Mouse (Mus musculus) megakaryocyte, embryonic 14.5 days (primary cell): Measurements from ENCODE around the gene Nagpa. TPM values are rescaled to one million over a fixed set of nuclear protein-coding genes. Genes with fewer than 3 reads are reported as not detected.

Source experiments
- H3K27me3 ChIP-seq: replicated peaks from 2 replicates; pipeline ENCODE3; 2012; ENCODE audit warnings: inconsistent platforms
- H3K36me3 ChIP-seq: replicated peaks from 2 replicates; pipeline ENCODE3; 2012; ENCODE audit warnings: low read length, inconsistent platforms, mixed read lengths
- H3K4me1 ChIP-seq: 2 replicates; pipeline ENCODE4 v1.6.1; 2012; ENCODE audit warnings: inconsistent platforms
- H3K4me3 ChIP-seq: replicated peaks from 2 replicates; pipeline ENCODE3; 2012; ENCODE audit warnings: moderate library complexity, mild to moderate bottlenecking, inconsistent platforms
- H3K9me3 ChIP-seq: 2 replicates; pipeline ENCODE4 v1.6.1; 2012; ENCODE audit warnings: inconsistent platforms
- FLI1 ChIP-seq: IDR thresholded peaks from 2 replicates; pipeline ENCODE4 v1.6.1; 2012; ENCODE audit warnings: low read length, inconsistent platforms, mixed read lengths
- GATA1 ChIP-seq: IDR thresholded peaks from 3 replicates; pipeline ENCODE4 v1.6.1; 2012; ENCODE audit warnings: mixed read lengths, low read length, inconsistent platforms, borderline replicate concordance
- polyA plus RNA-seq: library from polyadenylated mRNA; stranded (reverse); fragments of >175 nt; gene quantifications from 2 replicates; pipeline ENCODE4 v1.2.3, GENCODE M21; 2012; ENCODE audit warnings: low replicate concordance; ENCODE audit not compliant: insufficient read depth

The Nagpa gene
- polyA plus RNA-seq, 1 experiment: 23.9 TPM

DNA sequence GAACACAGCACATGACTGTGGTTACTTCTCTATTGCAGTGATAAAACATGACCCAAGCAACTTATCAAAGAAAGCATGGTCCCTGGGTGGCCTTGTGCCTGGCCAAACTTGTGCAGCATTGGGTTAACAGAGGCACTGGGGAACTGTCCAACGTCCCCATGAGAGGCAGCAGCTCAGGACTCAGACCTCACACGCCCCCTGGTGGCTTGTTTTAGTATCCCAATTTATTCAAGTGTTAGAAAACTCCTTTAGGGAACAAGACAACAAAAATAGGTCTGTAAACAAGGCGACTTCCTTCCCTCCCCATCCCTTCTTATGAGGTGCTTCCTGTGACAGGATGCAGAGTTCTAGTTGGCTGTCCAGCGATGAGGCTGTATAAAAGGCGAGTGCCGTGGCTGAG lies 8.7 kb downstream of the Nagpa start:
- peaks cover 50% of the 10 kb centered on the region for H3K36me3 ChIP-seq
- H3K4me3 ChIP-seq: no peak overlapping the region
- H3K27me3 ChIP-seq: peaks cover 7% of the 10 kb centered on the region
- TF ChIP-seq FLI1: no peak
- no peak for TF ChIP-seq GATA1
- peaks cover 10% of the 10 kb centered on the region for H3K4me1 ChIP-seq
- peaks cover 7% of the 10 kb centered on the region for H3K9me3 ChIP-seq

DNA sequence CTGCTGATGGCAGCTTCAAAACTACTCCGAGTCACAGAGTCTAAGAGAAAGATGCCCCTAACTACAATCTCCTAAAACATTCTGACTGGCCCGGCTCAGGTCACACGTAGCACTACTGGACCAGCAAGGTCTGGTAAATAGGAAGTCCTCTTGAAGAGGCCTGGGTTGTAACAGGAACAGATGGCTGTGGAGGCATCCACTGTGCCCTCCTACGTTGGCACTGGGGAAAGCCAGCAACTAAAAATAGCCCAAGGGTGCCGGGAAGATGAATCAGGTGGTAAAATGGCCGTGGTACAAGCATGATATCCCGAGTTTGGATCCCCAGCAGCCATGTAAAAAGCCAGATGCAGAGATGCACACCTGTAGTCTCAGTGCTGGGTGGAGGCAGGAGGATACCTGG lies 17.6 kb downstream of the Nagpa start:
- no peaks in the 10 kb centered on the region for H3K9me3 ChIP-seq
- peaks cover 50% of the 10 kb centered on the region for H3K27me3 ChIP-seq
- peaks cover 11% of the 10 kb centered on the region for H3K4me1 ChIP-seq
- H3K4me3 ChIP-seq: no peak overlapping the region
- H3K36me3 ChIP-seq: no peaks in the 10 kb centered on the region
- no peak for TF ChIP-seq GATA1
- TF ChIP-seq FLI1: no peak

DNA sequence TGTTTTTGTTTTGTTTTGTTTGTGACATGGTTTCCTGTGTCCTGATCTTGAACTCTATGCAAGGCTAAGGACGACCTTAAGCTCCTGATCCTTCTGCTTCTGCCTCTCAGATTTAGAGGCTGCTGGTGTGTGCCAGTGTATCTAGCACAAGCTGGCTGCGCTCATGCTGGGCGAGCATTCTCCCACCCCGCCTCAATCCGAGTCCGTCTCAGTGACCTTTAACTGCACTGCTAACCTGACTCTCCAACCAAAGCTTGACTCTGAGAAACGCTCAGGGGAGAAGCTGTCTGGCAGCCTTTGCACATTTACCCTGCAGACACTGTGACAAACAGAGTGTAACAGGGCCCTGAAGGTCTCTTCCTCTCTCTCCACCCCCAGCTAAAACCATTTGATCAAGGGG lies 18.1 kb downstream of the Nagpa start:
- no peak for TF ChIP-seq FLI1
- TF ChIP-seq GATA1: no peak
- no peaks in the 10 kb centered on the region for H3K36me3 ChIP-seq
- peaks cover 11% of the 10 kb centered on the region for H3K4me1 ChIP-seq
- no peaks in the 10 kb centered on the region for H3K9me3 ChIP-seq
- H3K27me3 ChIP-seq: peaks cover 52% of the 10 kb centered on the region
- H3K4me3 ChIP-seq: no peak overlapping the region

DNA sequence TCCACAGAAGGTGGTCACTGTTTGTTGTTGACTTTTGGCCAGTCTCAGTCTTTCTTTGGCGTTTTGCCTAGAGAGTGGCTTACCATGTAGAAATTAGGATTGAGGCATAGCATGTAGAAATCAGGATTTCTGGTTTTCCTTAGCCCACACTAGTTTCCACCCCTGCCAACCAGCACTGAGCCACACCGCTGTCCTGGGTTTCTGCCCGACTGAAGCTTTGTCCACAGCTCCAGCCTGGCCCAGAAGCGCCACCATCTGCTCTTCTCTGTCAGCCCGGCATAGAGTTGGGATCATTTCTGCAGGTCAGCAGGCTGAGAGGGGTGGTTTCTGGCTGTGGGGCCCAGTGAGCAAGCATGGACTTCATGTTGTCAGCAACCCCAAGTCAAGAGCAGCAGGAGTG lies 18.9 kb downstream of the Nagpa start:
- no peak overlapping the region for H3K4me3 ChIP-seq

DNA sequence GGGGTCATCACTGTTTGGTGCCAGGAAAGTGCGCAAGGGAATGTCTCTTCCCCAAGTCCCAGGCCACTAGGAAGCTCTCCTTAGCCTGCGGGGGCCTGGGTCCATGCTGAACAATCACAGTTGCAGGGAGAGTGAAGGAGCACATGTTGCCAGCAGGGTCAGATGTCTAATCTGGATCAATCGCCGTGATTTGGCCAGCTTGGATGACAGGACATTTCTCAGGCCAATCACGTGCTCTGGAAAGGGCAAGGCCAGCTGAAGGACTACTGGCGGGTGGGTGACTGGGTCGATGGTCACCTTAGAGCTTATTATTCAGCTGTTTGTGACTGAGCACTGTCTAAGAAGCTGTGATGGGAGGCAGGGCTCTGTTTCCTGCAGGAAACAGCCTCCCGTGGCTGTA lies 19.7 kb downstream of the Nagpa start:
- Histone ChIP-seq H3K36me3 (no peaks in the 10 kb centered on the region), H3K9me3 (no peaks in the 10 kb centered on the region), H3K4me3 (no peak overlapping the region), H3K4me1 (peaks cover 11% of the 10 kb centered on the region), H3K27me3 (peaks cover 48% of the 10 kb centered on the region)
- TF ChIP-seq GATA1 (no peak), FLI1 (no peak)

More for the DNA sequence above, 18.9 kb downstream of the Nagpa start:
- Histone ChIP-seq H3K36me3 (no peaks in the 10 kb centered on the region), H3K9me3 (no peaks in the 10 kb centered on the region), H3K27me3 (peaks cover 56% of the 10 kb centered on the region), H3K4me1 (peaks cover 11% of the 10 kb centered on the region)
- no peak for TF ChIP-seq FLI1
- TF ChIP-seq GATA1: no peak

DNA sequence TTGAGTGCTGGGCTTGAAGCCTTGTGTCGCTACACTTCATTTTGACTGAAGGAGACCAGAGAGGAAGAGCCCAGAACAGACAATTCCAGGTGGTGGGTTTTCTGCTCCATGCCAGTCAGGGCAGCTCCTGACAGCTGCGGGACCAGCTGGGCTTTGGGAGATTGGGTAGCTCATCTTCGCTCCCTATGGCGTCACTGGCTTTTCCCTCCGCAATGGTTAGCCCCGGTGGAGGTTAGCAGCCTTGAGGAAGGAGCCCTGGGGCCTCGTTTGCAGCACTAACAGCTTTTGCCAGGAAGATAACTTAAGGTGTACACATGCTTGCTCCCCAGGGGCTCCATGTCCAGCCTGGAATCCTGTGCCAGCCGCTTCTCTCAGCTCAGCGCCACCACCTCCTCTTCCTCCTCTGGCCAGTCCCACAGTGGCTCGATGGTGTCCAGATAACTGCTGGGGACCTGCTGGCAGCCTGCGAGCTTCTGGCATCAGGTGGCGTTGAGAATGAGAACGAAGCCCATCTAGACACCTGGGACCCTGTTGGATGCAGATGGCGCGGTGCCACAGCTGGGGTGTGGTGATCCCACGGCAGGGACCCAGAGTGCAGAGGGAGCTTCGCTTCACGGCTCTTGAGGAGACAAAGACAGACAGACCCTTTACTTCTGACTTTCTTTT lies 20.4 kb downstream of the Nagpa start:
- Histone ChIP-seq H3K9me3 (peaks cover 6% of the 10 kb centered on the region), H3K4me3 (no peak overlapping the region), H3K4me1 (peaks cover 11% of the 10 kb centered on the region), H3K27me3 (peaks cover 47% of the 10 kb centered on the region), H3K36me3 (no peaks in the 10 kb centered on the region)
- TF ChIP-seq FLI1 (no peak), GATA1 (no peak)

DNA sequence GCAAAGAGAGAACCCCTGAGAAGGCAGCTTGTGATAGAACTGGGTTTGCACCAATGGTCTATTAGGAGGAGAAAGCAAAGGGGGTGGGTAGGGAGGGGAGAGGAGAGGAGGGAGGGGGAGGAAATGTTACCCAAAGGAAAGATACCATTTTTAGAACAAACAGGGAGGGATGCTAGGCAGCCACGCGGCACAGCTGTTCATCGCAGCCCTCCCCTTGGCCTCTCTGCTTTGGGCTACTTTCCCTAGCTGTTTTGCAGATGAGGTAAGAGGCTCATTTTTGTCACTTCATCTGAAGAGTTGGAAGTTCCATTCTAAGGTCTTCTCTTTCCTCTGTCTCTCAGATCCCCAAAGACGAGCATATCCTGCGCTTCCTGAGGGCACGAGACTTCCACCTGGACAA lies 31.2 kb downstream of the Nagpa start:
- Histone ChIP-seq H3K27me3 (peaks cover 14% of the 10 kb centered on the region), H3K4me3 (no peak overlapping the region), H3K9me3 (peaks cover 21% of the 10 kb centered on the region), H3K4me1 (peaks cover 48% of the 10 kb centered on the region), H3K36me3 (no peaks in the 10 kb centered on the region)
- no peak for TF ChIP-seq FLI1
- TF ChIP-seq GATA1: no peak

DNA sequence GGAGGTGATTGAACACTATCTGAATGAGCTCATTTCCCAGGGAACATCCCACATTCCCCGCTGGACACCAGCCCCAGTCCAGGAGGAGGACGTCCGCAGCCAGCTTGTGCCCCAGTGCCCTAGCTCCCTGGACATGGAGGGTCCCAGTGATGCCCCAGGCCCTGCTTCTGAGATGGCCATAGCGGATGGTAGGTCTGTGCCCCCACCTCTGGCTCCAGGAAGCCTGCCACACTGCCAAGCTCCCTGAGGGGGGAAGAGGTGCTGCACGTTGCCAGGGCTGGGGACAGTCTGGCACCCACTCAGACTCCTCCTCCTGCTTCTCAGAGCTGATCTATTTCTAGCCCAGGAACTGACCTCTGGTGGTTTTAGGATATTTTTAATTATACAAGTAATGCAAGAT lies 35.0 kb downstream of the Nagpa start:
- Histone ChIP-seq H3K9me3 (peaks cover 10% of the 10 kb centered on the region), H3K27me3 (peaks cover 15% of the 10 kb centered on the region), H3K4me1 (peaks cover 55% of the 10 kb centered on the region), H3K36me3 (no peaks in the 10 kb centered on the region), H3K4me3 (peak overlapping the region; percentile 65)
- TF ChIP-seq FLI1 (no peak), GATA1 (no peak)

DNA sequence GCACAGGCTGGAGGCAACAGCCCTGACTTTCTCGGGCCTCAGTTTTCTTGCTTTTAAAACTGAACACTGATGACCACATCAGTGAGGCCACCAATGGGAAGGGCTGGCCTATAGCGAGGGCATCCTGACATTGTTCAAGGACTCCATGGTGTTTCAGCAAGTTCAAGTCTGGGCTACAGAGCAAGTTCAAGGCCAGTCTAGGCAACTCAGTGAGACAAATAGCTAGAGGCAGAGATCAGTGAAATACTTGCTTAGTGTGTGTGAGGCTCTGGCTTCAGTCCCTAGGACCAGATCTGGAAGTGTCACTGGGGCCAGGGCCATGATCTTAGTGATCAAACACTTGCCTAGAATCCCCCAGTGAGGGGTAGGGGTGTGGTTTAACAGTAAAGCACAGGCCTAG lies 35.8 kb downstream of the Nagpa start:
- H3K4me3 ChIP-seq: no peak overlapping the region
- peaks cover 16% of the 10 kb centered on the region for H3K27me3 ChIP-seq
- peaks cover 2% of the 10 kb centered on the region; the same call in 1 of the 2 replicates for H3K9me3 ChIP-seq
- peaks cover 53% of the 10 kb centered on the region for H3K4me1 ChIP-seq
- TF ChIP-seq GATA1 (no peak), FLI1 (no peak)
- H3K36me3 ChIP-seq: no peaks in the 10 kb centered on the region

DNA sequence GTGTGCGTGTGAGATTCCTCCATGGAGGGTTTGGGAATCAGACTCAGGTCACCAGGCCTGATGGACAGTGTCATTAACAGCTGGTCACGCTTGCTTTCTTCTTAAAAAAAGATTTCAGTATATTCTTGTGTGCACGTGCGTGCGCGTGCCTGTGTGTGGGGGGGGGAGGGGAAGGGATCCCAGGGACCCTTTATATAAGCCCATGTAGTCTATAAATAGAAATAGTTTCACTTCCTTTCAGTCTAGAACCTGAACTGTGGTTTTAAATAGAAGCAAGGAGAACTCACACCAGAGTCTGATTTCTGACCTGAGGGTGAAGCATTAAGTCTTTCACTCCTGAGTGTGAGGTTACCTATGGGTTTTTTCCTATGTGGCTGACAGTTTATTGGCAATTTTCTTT lies 39.5 kb downstream of the Nagpa start:
- Histone ChIP-seq H3K4me1 (peaks cover 39% of the 10 kb centered on the region), H3K36me3 (no peaks in the 10 kb centered on the region), H3K27me3 (peaks cover 30% of the 10 kb centered on the region), H3K9me3 (no peaks in the 10 kb centered on the region), H3K4me3 (no peak overlapping the region)
- TF ChIP-seq FLI1 (no peak), GATA1 (no peak)

DNA sequence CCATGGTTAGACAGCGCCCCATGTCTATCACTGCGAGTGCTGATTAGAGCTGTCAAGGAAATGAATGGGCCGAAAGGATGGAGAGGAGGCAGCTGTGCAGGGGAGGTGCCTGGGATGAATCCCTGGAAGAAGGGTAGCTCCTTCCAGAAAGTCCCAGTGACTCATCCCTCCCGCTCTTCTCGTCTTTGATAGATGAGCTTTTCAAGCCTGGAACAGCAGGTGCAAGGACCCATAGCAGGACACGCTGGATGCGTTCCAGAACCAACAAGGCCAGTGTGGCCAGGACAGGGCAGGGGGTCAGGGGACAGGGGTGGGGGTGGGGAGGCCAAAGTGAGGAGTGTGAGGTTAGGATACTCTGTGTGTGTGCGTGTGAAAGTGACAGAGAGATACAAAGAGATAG lies 44.6 kb downstream of the Nagpa start:
- no peak overlapping the region for H3K4me3 ChIP-seq
- peaks cover 56% of the 10 kb centered on the region for H3K27me3 ChIP-seq
- no peaks in the 10 kb centered on the region for H3K36me3 ChIP-seq
- TF ChIP-seq GATA1 (no peak), FLI1 (no peak)
- no peaks in the 10 kb centered on the region for H3K9me3 ChIP-seq
- H3K4me1 ChIP-seq: peaks cover 28% of the 10 kb centered on the region
